Mouse (Mus musculus) heart, adult 9 months (tissue): ENCODE measurements around the gene Tmem198.

Experiments
- DNase-seq, 2 experiments: peaks; one replicate each; pipeline ENCODE4 v3.0.0; 2022; ENCODE audit warnings: low spot score in 2 of 2

Gene Tmem198

DNA sequence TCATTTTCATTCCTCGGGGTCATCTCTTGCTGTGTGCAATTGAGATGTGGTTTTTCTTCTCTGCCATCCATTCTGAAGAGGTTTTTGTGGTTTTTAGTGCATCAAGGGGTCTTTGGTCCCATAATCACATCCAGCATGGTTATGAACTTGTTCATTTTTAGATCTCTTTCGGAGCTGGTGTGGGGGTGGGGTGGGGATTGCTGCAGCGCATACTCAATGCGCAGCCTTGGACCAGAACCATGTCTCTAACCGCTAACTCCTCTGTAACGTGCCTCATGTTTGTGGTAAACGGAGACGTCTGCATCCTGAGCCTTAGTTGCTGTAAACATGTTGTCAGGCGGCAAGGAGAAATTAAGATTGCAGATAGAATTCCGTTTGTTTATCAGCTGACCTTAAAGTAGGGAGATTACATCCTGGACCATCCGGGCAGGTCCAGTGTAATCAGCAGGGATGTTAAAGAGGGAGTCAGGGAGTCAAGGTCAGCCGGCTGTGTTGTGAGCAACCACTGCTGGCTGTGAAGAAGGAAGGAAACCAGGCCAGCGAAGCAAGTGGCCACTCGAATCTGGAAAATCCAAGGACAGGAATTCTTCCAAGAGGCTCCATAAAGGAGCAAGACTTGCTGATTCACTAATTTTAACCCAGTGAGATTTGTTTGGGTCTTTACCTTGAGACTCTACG lies 37.5 kb downstream of the Tmem198 start:
- DNase-seq: no peak

DNA sequence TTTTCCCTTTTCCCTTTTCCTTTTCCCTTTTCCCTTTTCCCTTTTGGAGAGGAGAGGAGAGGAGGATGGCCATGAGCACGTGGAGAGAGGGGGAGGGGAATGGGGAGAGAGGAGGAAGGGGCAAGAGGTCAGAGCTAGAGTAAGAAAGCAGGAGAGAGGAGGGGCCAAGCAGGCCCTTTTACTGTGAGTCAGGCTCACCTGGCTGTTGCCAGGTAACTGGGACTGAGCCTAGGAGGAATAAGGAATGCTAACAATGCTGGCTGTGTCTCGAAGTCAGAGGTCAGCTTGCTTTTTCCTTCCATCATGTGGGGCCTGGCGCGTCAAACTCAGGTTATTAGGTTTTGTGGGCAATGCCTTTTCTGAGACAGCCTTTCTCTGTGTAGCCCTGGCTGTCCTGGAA lies 38.7 kb downstream of the Tmem198 start:
- no peak for DNase-seq

DNA sequence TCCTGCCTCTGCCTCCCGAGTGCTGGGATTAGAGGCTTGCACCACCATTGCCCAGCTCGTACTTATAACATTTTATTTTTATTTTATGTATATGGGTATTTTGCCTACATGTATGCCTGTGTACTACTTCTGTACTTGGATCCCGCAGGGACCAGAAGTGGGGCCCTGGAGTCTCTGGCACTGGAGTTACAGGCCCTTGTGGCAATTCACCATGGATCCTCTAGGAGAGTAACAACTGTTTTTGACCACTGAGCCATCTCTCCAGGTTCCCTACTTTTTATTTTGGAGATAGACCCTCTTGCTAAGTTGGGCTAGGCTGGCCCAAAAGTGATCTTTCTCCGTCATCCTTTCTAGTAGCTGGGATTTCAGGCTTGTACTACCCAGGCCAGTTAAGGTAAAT lies 39.1 kb downstream of the Tmem198 start:
- no peak for DNase-seq

DNA sequence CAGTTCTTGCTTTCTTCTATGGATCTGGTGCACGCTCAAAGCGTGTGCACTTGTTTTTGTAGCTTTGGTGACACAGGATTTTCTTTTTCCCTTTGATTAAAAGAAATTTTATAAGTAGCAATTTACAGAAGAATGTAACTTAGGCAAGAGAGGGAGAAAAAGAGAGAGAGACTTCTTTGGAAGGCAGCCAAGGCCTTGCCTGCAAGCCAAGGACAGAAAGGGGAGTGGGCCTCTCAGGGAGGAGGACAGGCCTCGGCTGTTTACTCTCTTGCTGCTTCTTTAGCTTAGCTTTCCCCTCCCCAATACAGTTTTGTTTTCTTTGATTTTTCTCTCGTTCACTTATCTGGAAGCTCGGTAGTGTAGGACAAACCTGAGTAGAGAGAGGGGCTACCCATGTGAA lies 40.2 kb downstream of the Tmem198 start:
- DNase-seq: no peak

DNA sequence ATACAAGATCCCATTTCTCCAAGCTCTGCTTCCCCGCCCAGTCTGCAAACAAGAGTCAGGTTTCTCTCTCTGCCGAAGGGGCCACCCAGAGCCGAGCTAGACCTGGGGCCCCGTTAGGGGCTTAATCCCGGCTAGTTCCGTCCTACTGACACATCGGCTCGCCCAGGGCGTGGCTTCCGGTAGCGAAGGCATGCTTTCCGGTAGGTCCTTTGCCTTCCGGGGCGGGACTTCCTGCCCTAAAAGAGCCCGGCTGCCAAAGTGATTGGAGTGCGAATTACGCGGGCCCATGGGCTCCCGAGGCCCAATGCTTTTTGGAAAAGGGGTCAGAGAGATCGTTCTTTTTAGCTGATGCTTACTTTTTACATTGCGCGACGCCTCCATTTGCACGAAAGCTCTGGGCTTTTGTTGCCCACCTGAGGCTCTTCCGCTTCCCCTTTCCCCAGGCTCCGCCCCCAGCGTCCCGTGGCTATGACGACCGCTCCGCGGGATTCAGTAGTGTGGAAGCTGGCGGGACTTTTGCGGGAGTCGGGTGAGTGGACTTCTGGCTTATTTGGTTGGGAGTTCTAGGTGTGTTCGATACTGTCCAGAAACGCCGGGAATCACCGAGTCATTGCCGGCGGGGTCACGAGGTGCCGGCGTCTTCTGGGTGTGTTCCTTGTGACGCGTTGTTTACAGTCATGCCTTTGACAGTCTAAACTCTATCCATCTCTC lies 42.1 kb downstream of the Tmem198 start, which contains the start of gene Stk11ip:
TSS of gene Stk11ip (plus strand) at position 209 of the 711 bp plus-strand sequence.
- DNase-seq: peak; percentile 92 to 95

DNA sequence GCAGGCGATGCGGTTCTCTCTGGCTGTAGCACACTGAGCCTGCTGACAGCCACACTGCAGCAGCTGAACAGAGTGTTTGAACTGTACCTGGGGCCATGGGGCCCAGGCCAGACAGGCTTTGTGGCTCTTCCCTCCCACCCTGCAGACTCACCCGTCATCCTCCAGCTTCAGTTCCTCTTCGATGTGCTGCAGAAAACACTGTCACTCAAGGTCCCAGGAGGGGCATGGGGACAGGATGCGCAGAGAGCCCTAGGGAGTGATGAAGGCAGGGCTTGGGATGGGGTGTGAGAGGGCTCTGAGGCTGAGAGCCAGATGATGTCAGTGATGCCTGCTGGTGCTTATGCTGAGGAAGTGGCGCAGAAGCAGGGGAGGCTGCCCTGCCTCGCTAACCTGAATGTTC lies 45.3 kb downstream of the Tmem198 start:
- no peak for DNase-seq

DNA sequence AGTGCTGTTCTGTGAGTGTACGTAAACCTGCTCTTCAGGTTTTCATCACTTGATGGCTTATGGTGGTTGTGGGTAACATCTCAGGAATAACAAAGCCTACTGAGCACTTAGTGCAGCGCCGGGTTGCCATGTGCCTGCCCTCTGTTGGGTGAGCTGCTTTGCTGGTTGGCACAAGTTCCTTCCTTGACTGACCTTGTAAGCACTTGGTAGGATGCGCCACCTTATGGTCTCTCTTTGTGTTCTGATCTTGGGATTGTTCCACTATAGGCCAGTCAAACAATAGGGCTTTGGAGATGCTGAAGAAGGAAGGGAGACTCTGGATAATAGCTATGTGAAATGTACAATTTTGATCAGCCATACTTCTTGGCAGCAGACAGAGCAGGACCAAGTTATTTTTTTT lies 51.2 kb downstream of the Tmem198 start:
- no peak for DNase-seq

DNA sequence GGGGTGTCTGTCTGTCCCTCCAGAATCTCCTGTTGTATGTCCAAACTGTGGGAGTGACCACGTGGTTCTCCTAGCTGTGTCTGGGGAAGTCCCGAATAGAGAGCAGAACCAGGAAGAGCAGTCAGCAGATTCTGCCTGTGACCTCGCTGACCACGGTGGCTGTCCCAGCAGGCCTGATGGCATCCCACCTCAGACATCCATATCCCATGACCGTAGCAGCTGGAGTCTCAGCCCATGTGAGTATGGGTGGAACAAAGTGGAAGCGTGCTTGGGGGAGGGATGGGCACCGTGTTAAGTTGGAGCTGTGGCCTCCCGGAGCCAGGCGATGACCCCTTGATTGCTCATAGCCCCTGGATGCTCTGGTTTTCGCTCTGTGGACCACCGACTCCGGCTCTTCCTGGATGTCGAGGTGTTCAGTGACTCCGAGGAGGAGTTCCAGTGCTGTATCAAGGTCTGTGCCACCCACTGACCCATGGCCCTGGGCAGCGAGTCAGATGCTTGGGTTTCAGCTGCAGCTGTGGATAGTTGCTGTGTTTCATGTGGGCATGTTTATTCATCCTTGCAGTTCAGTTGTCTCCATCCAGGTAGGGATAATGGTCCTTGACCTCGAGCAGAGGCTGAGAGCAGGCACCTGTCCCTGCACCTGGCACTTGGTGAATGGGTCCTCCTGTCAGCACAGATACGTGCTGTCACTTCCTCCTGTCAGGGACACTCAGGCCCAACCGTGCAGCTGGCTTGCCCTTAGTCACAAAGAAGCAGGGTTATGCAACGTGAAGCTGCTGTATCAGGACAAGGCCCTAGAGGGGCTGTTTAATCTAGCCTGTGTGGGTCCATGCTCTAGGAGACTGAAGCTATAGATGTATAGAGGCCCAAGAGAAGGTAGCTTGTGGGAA lies 53.2 kb downstream of the Tmem198 start:
- DNase-seq: no peak

DNA sequence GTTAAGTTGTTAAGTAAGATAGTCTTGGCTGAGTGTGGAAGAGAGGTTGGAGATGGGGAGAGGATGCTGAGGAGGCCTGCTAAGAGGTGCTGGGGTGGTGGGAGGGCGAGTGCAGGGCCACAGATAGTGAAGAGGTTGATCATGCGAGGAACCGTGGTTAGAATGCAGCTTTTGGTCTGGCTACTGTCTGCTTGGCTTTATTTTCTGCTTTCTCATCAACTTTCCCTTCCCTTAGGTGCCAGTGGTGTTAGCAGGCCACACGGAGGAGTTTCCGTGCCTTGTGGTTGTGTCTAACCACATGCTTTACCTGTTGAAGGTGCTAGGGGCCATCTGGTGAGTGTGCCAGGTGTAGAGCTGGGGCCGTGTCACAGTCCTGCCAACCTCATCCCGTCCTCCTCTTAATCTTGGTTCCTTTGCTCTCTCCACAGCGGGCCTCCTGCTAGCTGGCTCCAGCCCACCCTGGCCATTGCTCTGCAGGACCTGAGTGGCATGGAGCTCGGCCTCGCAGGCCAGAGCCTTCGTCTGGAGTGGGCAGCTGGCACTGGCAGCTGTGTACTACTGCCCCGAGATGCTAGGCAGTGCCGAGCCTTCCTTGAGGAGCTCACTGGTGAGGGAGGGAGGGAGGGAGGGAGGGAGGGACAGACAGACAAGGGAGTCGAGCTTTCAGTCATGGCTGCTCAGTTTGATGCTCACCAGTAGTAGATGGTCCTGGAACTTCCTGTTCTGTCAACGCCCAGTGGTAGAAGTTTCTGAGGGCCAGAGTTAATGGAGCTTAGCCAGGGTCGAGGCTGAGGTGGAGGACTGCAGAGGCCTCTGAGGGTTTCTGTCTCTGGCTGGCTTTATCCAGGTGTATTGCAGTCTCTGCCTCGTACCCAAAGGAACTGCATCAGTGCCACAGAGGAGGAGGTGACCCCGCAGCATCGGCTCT lies 54.3 kb downstream of the Tmem198 start:
- DNase-seq: no peak
